Mouse (Mus musculus): ENCODE results near the gene Slc35b4. TPM values are rescaled to one million over a fixed set of nuclear protein-coding genes. Genes with fewer than 3 reads are reported as not detected.

Gene Slc35b4
- polyA plus RNA-seq, 1 experiment: 18.3 TPM

DNA sequence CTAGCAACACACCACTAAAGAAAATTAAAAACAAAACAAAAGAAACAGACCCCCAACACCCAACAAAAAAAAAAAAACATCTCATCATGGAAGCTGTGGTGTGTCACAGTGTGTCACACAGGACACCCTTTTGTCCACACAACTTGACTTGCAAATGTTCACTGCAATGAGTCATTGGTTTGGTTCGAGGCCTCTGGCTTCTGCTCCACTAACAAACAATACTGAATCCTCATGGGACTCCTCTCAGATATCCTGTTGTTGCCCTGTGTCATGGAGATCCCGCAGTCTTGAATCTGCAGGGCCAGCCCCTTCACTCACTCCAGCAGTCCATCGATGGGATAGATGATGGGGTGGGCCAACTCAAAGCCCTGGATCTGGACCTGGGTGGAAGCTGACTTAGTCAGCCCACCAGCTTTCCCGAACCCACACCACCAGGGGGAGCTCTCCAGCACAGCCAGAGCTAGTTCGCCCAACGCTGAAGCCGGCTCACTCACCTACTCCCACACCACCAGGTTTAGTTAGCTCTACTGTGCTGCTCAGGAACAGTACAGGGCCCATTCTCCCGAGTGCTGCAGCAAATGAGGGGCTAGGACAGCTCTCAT, 28.2 kb upstream of the Slc35b4 start:
- H3K36me3 ChIP-seq (ENCODE audit: control insufficient read depth, insufficient read depth): no peaks in the 10 kb centered on the region
- TF ChIP-seq MAX (IDR thresholded peaks at IDR 0.05; ENCODE audit: low read depth) (no peak), REST (IDR thresholded peaks at IDR 0.05; ENCODE audit: insufficient read depth, insufficient read length) (no peak), MYOD1 (IDR thresholded peaks at IDR 0.05; ENCODE audit: control insufficient read depth in 1 of 3, insufficient read length in 2 of 3, low read depth in 2 of 3) (no peak), TCF12 (IDR thresholded peaks at IDR 0.05; ENCODE audit: insufficient read depth, poor library complexity, severe bottlenecking) (no peak), MYOG (IDR thresholded peaks at IDR 0.05; ENCODE audit: control insufficient read depth in 1 of 3, insufficient read depth in 1 of 3, insufficient read length in 2 of 3, low read depth in 2 of 3) (no peak), TCF3 (IDR thresholded peaks at IDR 0.05; ENCODE audit: insufficient read length, low read depth) (no peak), USF1 (IDR thresholded peaks at IDR 0.05; ENCODE audit: low read depth) (no peak), POLR2AphosphoS2 (IDR thresholded peaks at IDR 0.05; ENCODE audit: insufficient read length, low read depth) (no peak), E2F4 (IDR thresholded peaks at IDR 0.05; ENCODE audit: insufficient read depth) (no peak), CEBPB (IDR thresholded peaks at IDR 0.05; ENCODE audit: insufficient read depth, poor library complexity, severe bottlenecking) (no peak), POLR2A (IDR thresholded peaks at IDR 0.05; ENCODE audit: insufficient read length, low read depth) (no peak), SRF (IDR thresholded peaks at IDR 0.05; ENCODE audit: control insufficient read depth, insufficient read length, low read depth) (no peak)
- no peaks in the 10 kb centered on the region for H3K27me3 ChIP-seq (ENCODE audit: control insufficient read depth, insufficient read depth, insufficient read length)
- H3K4me3 ChIP-seq: no peak overlapping the region
- H3K4me2 ChIP-seq (ENCODE audit: low read depth): no peak overlapping the region
- H3K79me2 ChIP-seq (ENCODE audit: control insufficient read depth, insufficient read depth): no peaks in the 10 kb centered on the region
- H3ac ChIP-seq (ENCODE audit: control insufficient read depth, insufficient read length): no peak overlapping the region

DNA sequence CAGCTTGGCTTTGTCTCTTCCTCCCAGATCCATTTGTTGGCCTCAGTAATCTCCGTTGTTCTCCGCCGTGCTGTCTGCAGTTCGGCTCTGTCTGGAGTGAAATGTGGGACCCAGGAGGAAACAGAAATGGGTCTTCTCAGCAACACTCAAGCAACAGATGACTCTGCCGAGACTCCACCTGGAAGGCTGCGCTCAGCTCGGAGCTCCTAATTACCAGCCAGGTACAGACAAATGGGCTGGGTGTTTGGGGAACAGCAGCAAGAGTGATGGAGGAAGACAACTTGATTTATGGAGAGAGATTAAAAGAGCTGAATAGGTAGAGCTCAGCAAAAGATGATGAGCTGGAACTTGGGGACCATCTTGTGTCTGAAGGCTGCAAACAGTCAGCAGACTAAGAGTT, 26.6 kb upstream of the Slc35b4 start:
- no peak for TF ChIP-seq TCF3 (IDR thresholded peaks at IDR 0.05; ENCODE audit: insufficient read length, low read depth)
- TF ChIP-seq MAX (IDR thresholded peaks at IDR 0.05; ENCODE audit: low read depth): no peak
- Histone ChIP-seq H3K4me2 (ENCODE audit: low read depth) (no peak overlapping the region), H3K27me3 (ENCODE audit: control insufficient read depth, insufficient read depth, insufficient read length) (peaks cover 3% of the 10 kb centered on the region), H3K79me2 (ENCODE audit: control insufficient read depth, insufficient read depth) (no peaks in the 10 kb centered on the region), H3K4me3 (no peak overlapping the region), H3ac (ENCODE audit: control insufficient read depth, insufficient read length) (no peak overlapping the region), H3K36me3 (ENCODE audit: control insufficient read depth, insufficient read depth) (no peaks in the 10 kb centered on the region)

DNA sequence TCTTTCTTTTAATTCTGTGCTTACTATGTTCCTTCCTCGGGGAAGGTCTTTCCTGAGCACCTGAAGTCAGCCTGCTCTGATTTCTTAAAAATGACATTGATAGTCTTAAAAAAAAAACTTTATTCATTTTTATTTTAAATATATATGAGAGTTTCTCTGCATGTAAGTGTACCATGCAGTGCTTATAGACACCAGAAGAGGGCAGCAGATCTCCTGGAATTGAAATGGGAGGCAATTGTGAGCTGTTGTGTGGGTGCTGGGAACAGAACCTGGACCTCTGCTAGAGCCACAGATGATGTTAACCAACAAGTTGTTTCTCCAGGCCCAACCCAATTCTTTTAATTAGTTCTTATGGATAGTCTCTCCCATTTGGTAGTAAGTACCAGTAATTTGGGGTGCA, 18.1 kb upstream of the Slc35b4 start:
- no peak for TF ChIP-seq POLR2AphosphoS2 (IDR thresholded peaks at IDR 0.05; ENCODE audit: insufficient read length, low read depth)
- TF ChIP-seq SRF (IDR thresholded peaks at IDR 0.05; ENCODE audit: control insufficient read depth, insufficient read length, low read depth): no peak
- no peak for TF ChIP-seq TCF3 (IDR thresholded peaks at IDR 0.05; ENCODE audit: insufficient read length, low read depth)
- TF ChIP-seq CEBPB (IDR thresholded peaks at IDR 0.05; ENCODE audit: insufficient read depth, poor library complexity, severe bottlenecking): no peak
- TF ChIP-seq E2F4 (IDR thresholded peaks at IDR 0.05; ENCODE audit: insufficient read depth): no peak
- TF ChIP-seq MAX (IDR thresholded peaks at IDR 0.05; ENCODE audit: low read depth): no peak
- TF ChIP-seq POLR2A (IDR thresholded peaks at IDR 0.05; ENCODE audit: insufficient read length, low read depth): no peak
- no peak for TF ChIP-seq USF1 (IDR thresholded peaks at IDR 0.05; ENCODE audit: low read depth)
- TF ChIP-seq REST (IDR thresholded peaks at IDR 0.05; ENCODE audit: insufficient read depth, insufficient read length): no peak
- TF ChIP-seq TCF12 (IDR thresholded peaks at IDR 0.05; ENCODE audit: insufficient read depth, poor library complexity, severe bottlenecking): no peak
- no peak for TF ChIP-seq MYOG (IDR thresholded peaks at IDR 0.05; ENCODE audit: control insufficient read depth in 1 of 3, insufficient read depth in 1 of 3, insufficient read length in 2 of 3, low read depth in 2 of 3)
- no peak for TF ChIP-seq MYOD1 (IDR thresholded peaks at IDR 0.05; ENCODE audit: control insufficient read depth in 1 of 3, insufficient read length in 2 of 3, low read depth in 2 of 3)
- H3K36me3 ChIP-seq (ENCODE audit: control insufficient read depth, insufficient read depth): no peaks in the 10 kb centered on the region
- H3K4me3 ChIP-seq: no peak overlapping the region
- no peaks in the 10 kb centered on the region for H3K79me2 ChIP-seq (ENCODE audit: control insufficient read depth, insufficient read depth)
- no peak overlapping the region for H3ac ChIP-seq (ENCODE audit: control insufficient read depth, insufficient read length)
- no peak overlapping the region for H3K4me2 ChIP-seq (ENCODE audit: low read depth)
- H3K27me3 ChIP-seq (ENCODE audit: control insufficient read depth, insufficient read depth, insufficient read length): peaks cover 3% of the 10 kb centered on the region

DNA sequence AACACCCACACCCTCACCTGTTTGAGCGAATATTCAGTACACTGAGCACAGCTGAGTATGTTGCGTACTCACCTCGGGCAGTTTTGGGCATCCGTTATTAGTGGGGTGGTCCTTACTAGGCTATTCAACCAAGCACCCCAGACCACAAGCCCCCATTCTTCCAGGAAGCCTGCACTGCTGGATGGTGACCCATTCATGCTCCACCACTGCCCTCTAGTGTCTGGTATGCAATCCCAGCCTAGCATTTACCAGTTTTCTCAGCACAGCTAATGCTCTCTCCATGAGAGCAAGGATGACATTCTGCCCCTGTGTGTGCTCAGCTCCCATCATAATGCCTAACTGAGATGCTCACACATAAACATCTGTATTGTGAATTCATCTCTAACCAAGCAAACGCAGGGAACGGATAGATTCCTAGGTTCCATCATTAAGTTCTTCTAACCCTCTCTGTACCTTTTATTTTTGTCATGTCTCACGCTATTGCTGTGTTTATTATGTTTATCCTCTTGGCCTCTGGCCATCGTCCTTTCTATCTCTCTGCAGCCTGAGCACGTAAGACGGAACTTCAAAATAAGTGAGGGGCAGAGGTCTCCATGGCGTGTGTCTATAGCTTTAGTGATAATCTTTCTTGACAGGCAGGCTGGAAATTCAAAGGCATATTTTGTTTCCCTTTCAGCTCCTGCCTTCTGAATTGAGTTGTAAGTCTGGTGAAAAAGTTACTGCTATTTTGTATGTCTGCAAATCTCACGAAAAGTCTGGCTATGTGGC, 17.0 kb upstream of the Slc35b4 start:
- no peak for TF ChIP-seq USF1 (IDR thresholded peaks at IDR 0.05; ENCODE audit: low read depth)
- TF ChIP-seq POLR2AphosphoS2 (IDR thresholded peaks at IDR 0.05; ENCODE audit: insufficient read length, low read depth): no peak
- no peak for TF ChIP-seq MYOG (IDR thresholded peaks at IDR 0.05; ENCODE audit: control insufficient read depth in 1 of 3, insufficient read depth in 1 of 3, insufficient read length in 2 of 3, low read depth in 2 of 3)
- TF ChIP-seq TCF3 (IDR thresholded peaks at IDR 0.05; ENCODE audit: insufficient read length, low read depth): no peak
- TF ChIP-seq SRF (IDR thresholded peaks at IDR 0.05; ENCODE audit: control insufficient read depth, insufficient read length, low read depth): no peak
- no peak for TF ChIP-seq MAX (IDR thresholded peaks at IDR 0.05; ENCODE audit: low read depth)
- TF ChIP-seq CEBPB (IDR thresholded peaks at IDR 0.05; ENCODE audit: insufficient read depth, poor library complexity, severe bottlenecking): no peak
- TF ChIP-seq MYOD1 (IDR thresholded peaks at IDR 0.05; ENCODE audit: control insufficient read depth in 1 of 3, insufficient read length in 2 of 3, low read depth in 2 of 3): no peak
- no peak for TF ChIP-seq TCF12 (IDR thresholded peaks at IDR 0.05; ENCODE audit: insufficient read depth, poor library complexity, severe bottlenecking)
- no peak for TF ChIP-seq POLR2A (IDR thresholded peaks at IDR 0.05; ENCODE audit: insufficient read length, low read depth)
- TF ChIP-seq E2F4 (IDR thresholded peaks at IDR 0.05; ENCODE audit: insufficient read depth): no peak
- TF ChIP-seq REST (IDR thresholded peaks at IDR 0.05; ENCODE audit: insufficient read depth, insufficient read length): no peak
- H3ac ChIP-seq (ENCODE audit: control insufficient read depth, insufficient read length): no peak overlapping the region
- H3K79me2 ChIP-seq (ENCODE audit: control insufficient read depth, insufficient read depth): no peaks in the 10 kb centered on the region
- no peak overlapping the region for H3K4me3 ChIP-seq
- peaks cover under 1% of the 10 kb centered on the region for H3K27me3 ChIP-seq (ENCODE audit: control insufficient read depth, insufficient read depth, insufficient read length)
- H3K36me3 ChIP-seq (ENCODE audit: control insufficient read depth, insufficient read depth): no peaks in the 10 kb centered on the region
- H3K4me2 ChIP-seq (ENCODE audit: low read depth): no peak overlapping the region

Data from myocyte (in vitro differentiated cells).